Mouse (Mus musculus): ENCODE data around the gene Fate1. TPM values are rescaled to one million over a fixed set of nuclear protein-coding genes. Genes with fewer than 3 reads are reported as not detected.
A peak's percentile ranks its signal among the peaks of the same experiment; 100 is the strongest.

The Fate1 gene
- polyA plus RNA-seq, 1 experiment from 2014 or later, result not detected

DNA sequence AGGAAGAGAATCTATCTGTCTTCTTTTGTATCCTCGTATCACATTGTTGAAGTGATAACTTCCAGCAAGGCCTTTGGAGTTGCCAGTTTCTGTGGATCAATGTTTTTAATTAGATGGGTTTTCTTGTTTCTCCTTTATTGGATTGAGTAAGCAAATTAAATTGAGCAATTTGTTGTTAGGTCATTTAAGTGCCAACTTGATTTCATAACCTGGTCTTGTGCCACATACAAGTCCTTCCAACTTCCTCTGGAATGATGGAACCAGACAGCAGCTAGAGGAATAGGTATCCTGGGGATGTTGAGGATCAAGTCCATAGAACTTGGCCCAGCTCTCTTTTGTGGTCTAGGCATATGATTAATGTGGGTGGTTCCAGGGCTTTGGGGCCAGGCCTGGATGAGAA, 49.5 kb downstream of the Fate1 start:
- WGBS, result 75% methylated on average over 1 of the region's 1 CpGs
- Histone ChIP-seq H3K9ac (ENCODE audit: low read length) (no peak overlapping the region), H3K27me3 (replicated peaks; ENCODE audit: control insufficient read depth, insufficient read depth, low read length) (no peaks in the 10 kb centered on the region), H3K36me3 (ENCODE audit: control insufficient read depth, insufficient read depth, low read length) (no peaks in the 10 kb centered on the region), H3K4me3 (ENCODE audit: low read depth, low read length) (no peak overlapping the region), H3K4me1 (ENCODE audit: control insufficient read depth, insufficient read depth, low read length) (no peaks in the 10 kb centered on the region), H3K9me3 (replicated peaks; ENCODE audit: control insufficient read depth, low read length) (no peaks in the 10 kb centered on the region), H3K27ac (ENCODE audit: low read depth, low read length) (no peak overlapping the region), H3K4me2 (ENCODE audit: low read length) (no peak overlapping the region)
- ATAC-seq, result no peak
- DNase-seq (ENCODE audit: low spot score), result no peak

GRCm38 (mm10) chrX:72022750-72023398, 50.1 kb downstream of the Fate1 start:
- no peak overlapping the region for H3K9ac ChIP-seq (ENCODE audit: low read length)
- WGBS, result 38% methylated on average over 10 of the region's 10 CpGs
- H3K9me3 ChIP-seq (replicated peaks; ENCODE audit: control insufficient read depth, low read length), result no peaks in the 10 kb centered on the region
- H3K4me2 ChIP-seq (ENCODE audit: low read length), result no peak overlapping the region
- peak; percentile 55 for DNase-seq (ENCODE audit: low spot score)
- H3K4me3 ChIP-seq (ENCODE audit: low read depth, low read length), result no peak overlapping the region
- H3K27ac ChIP-seq (ENCODE audit: low read depth, low read length), result no peak overlapping the region
- ATAC-seq, result peak; percentile 62; the same call in 1 of the 2 replicates
- no peaks in the 10 kb centered on the region for H3K27me3 ChIP-seq (replicated peaks; ENCODE audit: control insufficient read depth, insufficient read depth, low read length)
- no peaks in the 10 kb centered on the region for H3K36me3 ChIP-seq (ENCODE audit: control insufficient read depth, insufficient read depth, low read length)
- H3K4me1 ChIP-seq (ENCODE audit: control insufficient read depth, insufficient read depth, low read length), result no peaks in the 10 kb centered on the region

GRCm38 (mm10) chrX:72023542-72023941, 50.8 kb downstream of the Fate1 start:
- Histone ChIP-seq H3K9ac (ENCODE audit: low read length) (no peak overlapping the region), H3K27ac (ENCODE audit: low read depth, low read length) (no peak overlapping the region), H3K4me1 (ENCODE audit: control insufficient read depth, insufficient read depth, low read length) (no peaks in the 10 kb centered on the region), H3K4me2 (ENCODE audit: low read length) (no peak overlapping the region), H3K36me3 (ENCODE audit: control insufficient read depth, insufficient read depth, low read length) (no peaks in the 10 kb centered on the region), H3K4me3 (ENCODE audit: low read depth, low read length) (no peak overlapping the region), H3K9me3 (replicated peaks; ENCODE audit: control insufficient read depth, low read length) (no peaks in the 10 kb centered on the region), H3K27me3 (replicated peaks; ENCODE audit: control insufficient read depth, insufficient read depth, low read length) (no peaks in the 10 kb centered on the region)
- DNase-seq (ENCODE audit: low spot score), result no peak
- WGBS, result 78% methylated on average over 3 of the region's 3 CpGs
- ATAC-seq, result no peak

Other genes with a start within 250 kb of the Fate1 start
- 44.8 and 46.0 TPM in 2 replicates for gene Vma21, start 157.1 kb upstream of the Fate1 start, polyA plus RNA-seq (2014; fragmentation: Nextera tagmentation; extraction: Ambion mirVana)
- gene Gm1141, start 52.0 kb upstream of the Fate1 start, polyA plus RNA-seq (2014; fragmentation: Nextera tagmentation; extraction: Ambion mirVana), result 0.41 and 0.56 TPM in 2 replicates
- 4.9 and 7.5 TPM in 2 replicates for gene Prrg3, start 10.4 kb upstream of the Fate1 start, polyA plus RNA-seq (2014; fragmentation: Nextera tagmentation; extraction: Ambion mirVana)
- not detected in 2 replicates for gene Cnga2, start 18.9 kb downstream of the Fate1 start, polyA plus RNA-seq (2014; fragmentation: Nextera tagmentation; extraction: Ambion mirVana)
- gene Magea4, start 249.0 kb downstream of the Fate1 start, polyA plus RNA-seq (2014; fragmentation: Nextera tagmentation; extraction: Ambion mirVana), result not detected in 2 replicates

All from forebrain, embryonic 14.5 days (tissue).